8 mouse cellular contexts compared by ENCODE assay signal in the genomic region with DNA sequence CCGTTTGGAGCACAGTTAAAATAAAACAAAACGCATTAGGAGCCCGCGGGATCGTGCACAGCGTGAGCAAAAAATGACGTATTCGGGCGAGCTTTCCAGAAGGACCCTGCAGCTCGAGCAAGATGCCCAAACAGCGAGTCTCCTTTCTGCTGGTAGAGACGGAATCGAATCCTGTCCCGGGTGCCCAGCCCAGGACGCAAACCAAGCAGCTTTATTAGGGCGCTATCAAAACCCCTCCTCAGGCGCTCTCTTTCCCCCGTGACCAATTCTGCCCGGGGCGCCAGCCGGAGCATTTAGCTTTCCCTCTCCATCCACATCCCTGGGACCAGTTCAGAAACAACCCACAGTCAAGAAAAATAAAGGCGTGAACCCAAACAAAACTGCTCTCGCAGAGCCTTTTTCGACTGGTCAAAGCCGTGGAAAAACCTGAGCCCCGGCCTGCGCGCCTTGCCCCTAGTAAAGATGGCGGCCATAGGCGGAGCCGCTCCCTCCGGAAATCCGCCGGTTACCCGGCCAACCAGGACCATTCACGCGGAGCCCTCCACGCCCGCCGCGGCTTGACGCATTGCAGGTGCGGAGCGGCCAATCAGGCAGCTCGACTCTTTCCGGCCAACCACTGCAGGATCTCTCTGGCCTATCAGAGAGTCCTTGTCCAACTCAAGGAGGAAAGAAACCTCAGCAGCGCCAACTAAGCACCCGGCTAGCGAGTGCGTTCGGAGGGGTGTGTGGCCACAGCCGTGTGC. TPM values are rescaled to one million over a fixed set of nuclear protein-coding genes. Genes with fewer than 3 reads are reported as not detected.
A peak's percentile ranks its signal among the peaks of the same experiment; 100 is the strongest.
DNase-seq lines count a peak whose midpoint lies in the region; ATAC-seq lines count a peak whose summit lies in the region.

No protein-coding gene starts in this region.

- no peaks in the 10 kb centered on the region for H3K4me1 ChIP-seq in hindbrain, embryonic 11.5 days (replicated peaks; ENCODE audit: control insufficient read depth, insufficient read depth, low read length)

- H3K9me3 ChIP-seq in hindbrain, embryonic 11.5 days (ENCODE audit: control insufficient read depth, low read length), result no peaks in the 10 kb centered on the region

- under 1% methylated on average over 52 of the region's 52 CpGs for WGBS in hindbrain, embryonic 11.5 days

- H3K4me3 ChIP-seq in hindbrain, embryonic 11.5 days (ENCODE audit: low read depth, low read length), result peak overlapping the region; percentile 61

- peak overlapping the region; percentile 73 for H3K4me2 ChIP-seq in hindbrain, embryonic 11.5 days (replicated peaks; ENCODE audit: low read depth, low read length)

- ATAC-seq in hindbrain, embryonic 11.5 days (ENCODE audit: low FRiP score), result peak; percentile 100

- no peaks in the 10 kb centered on the region for H3K36me3 ChIP-seq in hindbrain, embryonic 11.5 days (ENCODE audit: control insufficient read depth, insufficient read depth, low read length)

- peak overlapping the region; percentile 97 for H3K27ac ChIP-seq in hindbrain, embryonic 11.5 days (ENCODE audit: low read depth, low read length)

- DNase-seq in Muller cell, postnatal 12 days (ENCODE audit: inconsistent ontology term), result peak; percentile 99
- DNase-seq in cerebellum, adult 9-11 months, result peak; percentile 100
- peak; percentile 99 to 100 for DNase-seq in frontal cortex, adult 2 months (ENCODE audit: extremely low spot score in 1 of 2, low spot score in 1 of 2)
- DNase-seq in hindbrain, embryonic 11.5 days (ENCODE audit: low spot score), result peak; percentile 97
- DNase-seq in layer of hippocampus, postnatal 14 days (ENCODE audit: low spot score in 2 of 2), result peak; percentile 99 to 100
- DNase-seq in lung, postnatal 14 days, result peak; percentile 98
- peak; percentile 96 for DNase-seq in retina, adult 2 months (ENCODE audit: low read depth, low spot score)
- peak; percentile 97 to 99 for DNase-seq in thymus, postnatal 36 days

- H3K27me3 ChIP-seq in hindbrain, embryonic 11.5 days (ENCODE audit: control insufficient read depth, insufficient read depth, low read length), result no peaks in the 10 kb centered on the region

- peak overlapping the region; percentile 90 for H3K9ac ChIP-seq in hindbrain, embryonic 11.5 days (ENCODE audit: low read depth, low read length)

RNA-seq across cellular contexts. Expression of a gene that starts 12.1 kb away (rescaled TPM):
- 1,569 and 1,574 TPM in 2 replicates for polyA plus RNA-seq in frontal cortex, adult 2 months (2012; rRNA removed)
- 1,456 and 1,584 TPM in 2 replicates for polyA plus RNA-seq in hindbrain, embryonic 11.5 days (2014; fragmentation: Nextera tagmentation; extraction: Ambion mirVana)
- 1,000 to 10,000 TPM; 1,788 to 1,825 TPM for total RNA-seq in layer of hippocampus, postnatal 14 days (2021)

RNA-seq across cellular contexts. Expression of a gene that starts 27.7 kb away (rescaled TPM):
- polyA plus RNA-seq in frontal cortex, adult 2 months (2012; rRNA removed), result 12.0 and 14.9 TPM in 2 replicates
- polyA plus RNA-seq in hindbrain, embryonic 11.5 days (2014; fragmentation: Nextera tagmentation; extraction: Ambion mirVana), result 9.0 and 11.1 TPM in 2 replicates
- 10 to 100 TPM; 19.3 to 21.0 TPM for total RNA-seq in layer of hippocampus, postnatal 14 days (2021)

Comparison
In these comparisons a context has a peak if more than half of its experiments do, and no peak if none do; other contexts are left out.
1. Peak in every context shown above with its lines: DNase-seq, ATAC-seq, H3K4me3 ChIP-seq and H3K27ac ChIP-seq.